Mouse (Mus musculus) cortical plate, adult 2 months (tissue): ENCODE results near the gene Traf4.

ENCODE experiments used
- CTCF ChIP-seq: fragments of 200-500 bp; IDR thresholded peaks from 2 replicates; pipeline ENCODE4 v1.5.1; 2011; ENCODE audit warnings: mild to moderate bottlenecking, control low read depth, low read length; ENCODE audit not compliant: insufficient read depth; ENCODE audit errors: extremely low read depth
- POLR2A ChIP-seq: fragments of 200-500 bp; IDR thresholded peaks from 2 replicates; pipeline ENCODE4 v1.6.1; 2011; ENCODE audit warnings: mild to moderate bottlenecking, low read length, control low read depth; ENCODE audit not compliant: insufficient read depth; ENCODE audit errors: extremely low read depth

DNA sequence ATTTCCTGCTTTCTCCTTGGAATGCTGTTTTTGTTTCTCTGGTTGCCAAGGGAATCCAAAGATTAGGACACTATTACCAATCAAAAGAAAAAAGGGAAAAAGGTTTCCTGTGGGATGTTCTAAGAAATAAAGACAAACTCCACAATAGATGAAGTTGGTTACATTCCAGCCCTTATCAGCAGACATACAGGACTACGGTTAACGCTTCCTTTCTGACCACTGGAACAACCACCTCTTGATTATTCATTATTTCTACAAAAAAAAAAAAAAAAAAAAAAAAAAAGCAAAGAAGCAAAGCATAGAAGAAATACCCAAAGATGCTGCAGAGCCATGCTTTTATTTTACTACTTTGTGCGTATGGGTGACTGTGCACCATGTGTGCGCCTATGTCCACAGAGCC lies 42.6 kb downstream of the Traf4 start:
- TF ChIP-seq CTCF (no peak), POLR2A (no peak)
